Mouse (Mus musculus): ENCODE data around the gene Gm15107. TPM values are rescaled to one million over a fixed set of nuclear protein-coding genes. Genes with fewer than 3 reads are reported as not detected.
"Not testable (repeated sequence)": the region's sequence is repeated elsewhere in the genome, so short reads cannot be mapped to it uniquely, and the experiment has no call there.

Gm15107 gene
- polyA plus RNA-seq (2014; fragmentation: Nextera tagmentation; extraction: Ambion mirVana), result not detected in 2 replicates

DNA sequence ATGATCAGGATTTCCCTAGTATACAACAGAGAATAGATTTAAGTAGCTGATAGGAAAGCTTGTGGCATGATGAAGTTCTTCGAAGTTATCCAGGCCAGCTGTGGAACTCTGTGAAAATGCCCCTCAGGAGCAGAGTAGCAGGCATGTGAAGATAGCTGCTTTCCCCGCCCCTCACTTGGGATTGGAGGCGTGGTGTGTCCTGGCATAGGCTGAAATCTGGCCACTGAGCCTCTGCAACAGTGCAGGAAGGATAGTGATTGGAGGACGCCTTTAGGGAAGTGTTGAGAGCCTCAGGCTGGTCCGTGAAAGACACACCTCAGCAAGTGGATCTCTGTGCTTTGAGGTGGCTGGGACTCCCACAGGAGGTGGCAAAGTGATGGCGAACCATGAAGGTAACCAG lies at the start of gene Gm15107:
Gene Gm15107, plus strand, starts transcription at position 301 of the 400 bp plus-strand sequence.
- not testable (repeated sequence) for H3K4me1 ChIP-seq (ENCODE audit: control insufficient read depth, insufficient read depth, low read length); H3K27me3 ChIP-seq (ENCODE audit: control insufficient read depth, insufficient read depth, low read length); ATAC-seq (ENCODE audit: insufficient number of reproducible peaks, insufficient read depth, low FRiP score, low read depth); H3K9ac ChIP-seq (replicated peaks; ENCODE audit: low read depth, low read length); H3K36me3 ChIP-seq (ENCODE audit: control insufficient read depth, insufficient read depth, low read length); H3K4me2 ChIP-seq (replicated peaks; ENCODE audit: low read depth, low read length); H3K4me3 ChIP-seq (ENCODE audit: low read depth, low read length); H3K9me3 ChIP-seq (ENCODE audit: control insufficient read depth, low read depth, low read length); H3K27ac ChIP-seq (ENCODE audit: low read length)
- 79% methylated on average over 1 of the region's 6 CpGs for WGBS

Other genes starting within 250 kb of the Gm15107 start
- gene Gm15080, start 187.7 kb upstream of the Gm15107 start, polyA plus RNA-seq (2014; fragmentation: Nextera tagmentation; extraction: Ambion mirVana), result not detected in 2 replicates

Data from stomach, embryonic 14.5 days (tissue).